ENCODE assay signal across 8 mouse cellular contexts in the genomic region with DNA sequence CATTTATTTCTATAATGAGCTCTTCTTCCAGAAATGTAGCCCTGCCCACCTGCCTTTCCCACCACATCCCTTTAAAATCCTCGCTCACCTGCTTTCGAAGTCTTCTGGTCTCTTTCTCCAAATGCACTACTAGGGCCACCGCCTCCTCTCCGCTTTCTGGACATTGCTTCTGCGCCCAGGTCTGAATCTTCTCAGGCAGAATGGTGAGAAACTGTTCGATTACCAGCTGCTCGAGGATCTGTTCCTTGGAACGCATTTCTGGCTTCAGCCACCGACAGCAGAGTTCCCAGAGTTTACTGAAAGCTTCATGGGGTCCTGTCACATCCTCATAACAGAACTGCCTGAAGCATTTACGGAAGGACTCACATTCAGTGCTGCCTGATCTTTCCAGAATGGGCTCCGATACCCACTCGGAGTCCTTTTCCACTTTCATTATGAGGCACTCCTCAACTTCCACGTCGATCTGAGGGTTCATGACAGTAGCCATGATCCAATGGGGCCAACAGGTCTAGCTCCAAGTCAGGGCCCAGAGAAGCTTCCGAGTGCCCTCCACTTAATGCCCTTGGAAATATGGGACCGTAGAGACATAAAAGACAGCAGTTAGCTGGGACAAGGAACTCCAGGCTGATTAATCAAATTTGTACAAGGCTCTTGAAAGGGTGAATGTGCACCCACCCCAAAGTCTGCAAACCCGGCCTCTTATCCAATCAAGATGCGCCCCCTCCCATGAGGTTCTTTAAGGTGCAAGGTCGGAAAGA. TPM values are rescaled to one million over a fixed set of nuclear protein-coding genes. Genes with fewer than 3 reads are reported as not detected.
DNase-seq lines count a peak whose midpoint lies in the region; ATAC-seq lines count a peak whose summit lies in the region.

No protein-coding gene starts in this region.

- H3K36me3 ChIP-seq in intestine, embryonic 15.5 days: no peaks in the 10 kb centered on the region
- peaks cover 17% of the 10 kb centered on the region for H3K36me3 ChIP-seq in midbrain, embryonic 12.5 days

- peak overlapping the region; percentile 58 for H3K4me3 ChIP-seq in intestine, embryonic 15.5 days (replicated peaks)
- peak overlapping the region; percentile 70 for H3K4me3 ChIP-seq in midbrain, embryonic 12.5 days

- H3K4me1 ChIP-seq in intestine, embryonic 15.5 days (replicated peaks): peaks cover 5% of the 10 kb centered on the region; the same call in 1 of the 2 replicates
- H3K4me1 ChIP-seq in midbrain, embryonic 12.5 days: peaks cover 17% of the 10 kb centered on the region

- no peak overlapping the region for H3K27ac ChIP-seq in intestine, embryonic 15.5 days
- H3K27ac ChIP-seq in midbrain, embryonic 12.5 days (replicated peaks): peak overlapping the region; percentile 85

- WGBS in intestine, embryonic 15.5 days: 38% methylated on average over 19 of the region's 19 CpGs
- WGBS in midbrain, embryonic 12.5 days: 46% methylated on average over 19 of the region's 19 CpGs

- H3K9me3 ChIP-seq in intestine, embryonic 15.5 days: no peaks in the 10 kb centered on the region
- H3K9me3 ChIP-seq in midbrain, embryonic 12.5 days: no peaks in the 10 kb centered on the region

- DNase-seq in cerebellum, adult 11 months: peak; percentile 13
- no peak for DNase-seq in cerebellum, adult 9-10 months
- DNase-seq in right cerebral cortex, adult 18-20 months: peak; percentile 11
- no peak for DNase-seq in right cerebral cortex, postnatal 4 days
- no peak for DNase-seq in thymus, postnatal 14 days
- DNase-seq in adrenal gland, adult 2 months: no peak

- ATAC-seq in intestine, embryonic 15.5 days: peak; percentile 8; the same call in 1 of the 2 replicates
- ATAC-seq in midbrain, embryonic 12.5 days (ENCODE audit: low FRiP score, low read depth): no peak; the same call in 1 of the 2 replicates

- H3K4me2 ChIP-seq in intestine, embryonic 15.5 days (replicated peaks): peak overlapping the region; percentile 96
- peak overlapping the region; percentile 85 for H3K4me2 ChIP-seq in midbrain, embryonic 12.5 days (replicated peaks)

- no peaks in the 10 kb centered on the region for H3K27me3 ChIP-seq in intestine, embryonic 15.5 days (replicated peaks)
- H3K27me3 ChIP-seq in midbrain, embryonic 12.5 days: no peaks in the 10 kb centered on the region

- peak overlapping the region; percentile 48 for H3K9ac ChIP-seq in intestine, embryonic 15.5 days
- peak overlapping the region; percentile 82 for H3K9ac ChIP-seq in midbrain, embryonic 12.5 days (replicated peaks)

RNA-seq across cellular contexts. Expression of a gene that starts 0.6 kb away (rescaled TPM):
- 1.8 and 2.1 TPM in 2 replicates for polyA plus RNA-seq in intestine, embryonic 15.5 days (2015; fragmentation: Nextera tagmentation; extraction: Ambion mirVana)
- polyA plus RNA-seq in midbrain, embryonic 12.5 days (2016; fragmentation: Nextera tagmentation; extraction: Ambion mirVana): 12.6 and 12.7 TPM in 2 replicates
- 1 to 10 TPM; 1.1 to 2.6 TPM for total RNA-seq in adrenal gland, adult 2 months (2021)
- 0.49 and 0.51 TPM in 2 replicates for polyA plus RNA-seq in adrenal gland, adult 2 months (2012; rRNA removed)

RNA-seq across cellular contexts. Expression of a gene that starts 37.6 kb away (rescaled TPM):
- 12.4 and 28.8 TPM in 2 replicates for polyA plus RNA-seq in intestine, embryonic 15.5 days (2015; fragmentation: Nextera tagmentation; extraction: Ambion mirVana)
- 0.31 and 0.54 TPM in 2 replicates for polyA plus RNA-seq in midbrain, embryonic 12.5 days (2016; fragmentation: Nextera tagmentation; extraction: Ambion mirVana)
- total RNA-seq in adrenal gland, adult 2 months (2021): not detected
- not detected in 2 replicates for polyA plus RNA-seq in adrenal gland, adult 2 months (2012; rRNA removed)

Comparison
In these comparisons a context has a peak if more than half of its experiments do, and no peak if none do; other contexts are left out.
1. DNase-seq: peak in cerebellum, adult 11 months (single experiment) and right cerebral cortex, adult 18-20 months (single experiment); none in cerebellum, adult 9-10 months (single experiment), right cerebral cortex, postnatal 4 days (single experiment), thymus, postnatal 14 days (single experiment) and adrenal gland, adult 2 months (single experiment).